Mouse (Mus musculus) megakaryocyte progenitor cell, adult 5-6 weeks (primary cell): ENCODE results near the gene Slc44a5. TPM values are rescaled to one million over a fixed set of nuclear protein-coding genes. Genes with fewer than 3 reads are reported as not detected.

Experiments used
- ATAC-seq: replicated peaks from 2 replicates; pipeline ENCODE4 v1.8.0; 2016; ENCODE audit warnings: mild to moderate bottlenecking, moderate TSS enrichment, inconsistent platforms; ENCODE audit not compliant: poor library complexity
- total RNA-seq, 2 experiments: library from RNA; stranded (forward) in 1 of 2; stranded (reverse) in 1 of 2; fragments of 157-497, 149-512 nt in 1 of 2; fragments of 200-1000 nt in 1 of 2; gene quantifications; 2 replicates each; pipeline versions ENCODE4 v1.2.3 to v1.2.4; 2015 to 2017

Gene Slc44a5
- total RNA-seq, 2 experiments from 2014 or later = not detected

DNA sequence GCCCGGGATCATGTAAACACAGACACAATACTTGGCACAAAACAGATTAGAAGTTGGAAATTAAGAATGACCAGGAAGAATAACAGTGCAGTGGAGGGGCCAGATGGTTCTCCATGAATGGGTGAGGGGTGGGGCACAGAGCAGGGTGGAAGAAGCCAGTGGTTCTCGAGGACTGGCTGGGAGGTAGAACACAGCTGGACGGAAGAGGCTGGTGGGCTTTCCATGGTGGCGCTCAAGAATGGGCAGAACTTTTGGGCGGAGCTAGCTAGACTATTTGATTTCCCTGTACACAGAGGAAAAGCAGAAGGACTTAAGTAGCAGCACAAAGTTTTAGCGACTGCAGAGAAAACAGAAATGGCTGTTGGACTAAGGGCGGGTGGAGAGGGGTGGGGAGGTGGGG is 119.2 kb downstream of the Slc44a5 start:
- peak; percentile 43 for ATAC-seq

DNA sequence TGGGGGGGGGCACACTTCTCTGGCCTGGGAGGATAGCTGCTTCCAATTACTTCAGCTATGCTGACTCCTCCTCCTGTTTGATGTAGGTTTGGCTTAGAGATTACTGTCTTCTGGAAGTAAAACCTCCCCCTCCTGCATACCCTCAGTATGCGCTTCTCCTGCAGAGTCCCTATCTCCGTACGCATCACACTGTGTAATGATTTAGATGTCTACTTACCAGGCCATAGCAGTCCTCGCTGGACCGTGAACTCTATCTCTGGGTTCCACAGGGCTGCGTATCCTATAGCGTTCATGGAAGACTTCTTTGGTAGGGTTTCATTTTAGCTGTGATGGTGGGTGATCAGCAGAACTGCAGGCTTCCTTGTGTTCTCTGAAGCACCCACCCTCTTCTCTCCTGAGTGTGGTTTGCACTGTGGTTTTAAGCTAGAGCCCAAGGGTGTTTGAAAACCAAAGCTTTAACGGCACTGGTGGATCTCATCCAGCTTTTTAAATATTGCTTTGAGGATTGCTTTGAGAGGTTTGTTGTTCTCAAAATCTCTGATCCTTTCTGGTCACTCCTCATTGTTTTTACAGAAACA is 120.6 kb downstream of the Slc44a5 start:
- peak; percentile 37 for ATAC-seq

DNA sequence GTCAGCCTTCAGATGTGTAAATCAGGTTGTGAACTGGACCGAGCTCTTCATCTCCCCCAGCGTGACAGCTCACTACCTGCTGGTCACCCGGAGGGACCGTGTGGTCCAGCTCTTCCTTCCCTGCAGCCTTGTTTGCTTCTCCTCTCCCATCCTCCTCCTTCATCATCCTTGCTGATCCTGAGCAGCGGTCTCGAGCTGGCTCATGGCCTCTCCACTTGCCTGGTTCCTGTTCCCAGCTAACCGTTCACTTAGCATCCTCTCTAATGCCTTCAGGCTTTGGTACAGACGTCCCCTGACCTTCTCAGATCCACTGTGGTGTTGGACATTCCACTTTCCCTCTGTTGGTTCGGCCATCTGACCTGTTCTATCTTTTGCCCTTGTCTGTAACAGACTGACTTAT is 128.4 kb downstream of the Slc44a5 start:
- ATAC-seq = no peak

DNA sequence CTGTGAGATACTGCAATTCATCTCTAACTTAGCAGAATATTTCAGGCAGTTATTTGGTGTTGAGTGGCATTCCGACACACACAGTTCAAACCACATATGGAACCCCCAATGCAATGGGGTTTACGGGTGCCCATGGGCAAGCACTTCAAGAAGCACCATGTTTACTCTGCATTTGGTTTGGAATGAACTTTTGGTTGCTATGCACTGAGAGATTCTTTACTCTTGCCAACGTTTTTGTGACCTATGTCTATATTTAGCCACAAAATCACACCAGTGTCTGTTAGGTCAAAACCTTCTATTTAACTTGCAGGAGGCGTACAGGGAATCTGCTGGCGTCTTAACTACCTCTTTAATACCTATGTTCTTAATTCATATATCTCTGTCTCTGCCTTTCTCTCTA is 137.3 kb downstream of the Slc44a5 start:
- ATAC-seq = no peak

DNA sequence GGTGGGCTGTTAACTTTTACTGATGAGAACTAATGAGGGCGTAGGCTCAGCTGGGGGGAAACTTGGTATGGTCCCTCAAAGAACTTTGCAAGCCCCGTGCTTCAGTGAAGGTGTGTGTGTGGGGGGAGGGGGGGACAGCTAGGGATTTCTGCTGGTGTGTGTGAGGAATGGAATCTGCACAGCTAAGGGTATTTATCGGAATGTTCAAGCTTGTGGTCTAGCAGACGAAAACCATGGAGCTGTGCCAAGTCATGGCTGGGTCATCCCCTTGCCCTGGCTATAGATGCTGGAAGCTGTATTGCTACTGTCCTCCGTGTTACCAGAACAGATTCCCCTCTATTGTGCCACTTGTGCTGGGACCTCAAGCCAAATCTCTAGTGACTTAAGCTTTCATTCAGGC is 138.0 kb downstream of the Slc44a5 start:
- no peak for ATAC-seq

DNA sequence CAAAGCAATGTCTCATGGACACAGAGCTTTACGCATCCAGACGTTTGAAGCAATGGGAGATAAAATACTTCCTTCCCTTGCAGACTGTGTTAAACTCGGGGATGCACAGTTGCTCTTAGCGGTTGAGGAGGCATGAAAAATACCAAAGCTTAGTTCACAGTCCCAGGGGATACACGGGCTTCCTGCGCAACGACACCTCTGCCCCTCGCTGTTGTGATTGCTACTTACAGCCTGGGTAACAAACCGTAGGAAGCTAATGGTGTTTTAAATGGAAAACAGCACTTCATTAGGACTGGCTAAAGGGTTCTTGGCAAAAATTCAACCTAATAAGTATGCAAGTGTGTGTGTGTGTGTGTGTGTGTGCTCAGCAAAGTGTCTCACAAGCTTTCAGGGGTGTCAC is 141.8 kb downstream of the Slc44a5 start:
- ATAC-seq = no peak

DNA sequence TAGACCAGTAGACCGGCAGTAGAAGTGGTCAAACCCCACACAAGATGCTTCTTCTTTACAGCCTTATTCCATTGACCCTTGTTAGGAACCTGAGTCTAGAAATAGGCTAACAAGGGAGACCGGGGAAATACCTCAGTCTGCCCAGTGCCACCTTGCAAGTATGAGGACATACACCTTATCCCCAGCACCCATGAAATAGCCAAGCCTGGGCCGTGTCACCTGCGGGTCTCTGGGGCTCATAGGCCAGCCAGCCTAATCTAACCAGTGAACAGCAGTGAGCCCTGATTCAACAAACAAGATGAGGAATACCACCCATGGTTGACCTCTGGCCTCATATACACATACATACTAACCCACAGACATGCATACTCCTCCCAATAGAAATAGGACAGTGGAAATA is 142.2 kb downstream of the Slc44a5 start:
- no peak for ATAC-seq

DNA sequence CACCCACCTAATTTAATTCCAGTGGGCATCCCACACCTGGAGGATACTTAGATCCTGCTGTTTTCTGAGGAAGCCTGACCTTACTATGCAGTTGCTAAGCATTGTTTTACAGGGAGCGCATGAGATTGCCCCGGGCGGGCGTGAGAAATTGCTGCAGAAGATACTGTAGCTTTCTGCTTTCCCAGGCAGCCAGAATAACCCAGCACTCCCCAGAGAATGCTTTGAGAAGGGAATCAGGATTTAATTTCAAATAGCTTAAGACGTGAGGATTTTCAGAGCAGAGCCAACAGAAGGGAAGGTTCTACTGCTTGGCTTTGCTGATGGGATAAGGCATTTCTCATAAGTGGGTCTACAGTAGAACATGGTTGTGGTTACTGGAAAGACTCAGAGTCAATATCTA is 142.8 kb downstream of the Slc44a5 start:
- no peak for ATAC-seq

DNA sequence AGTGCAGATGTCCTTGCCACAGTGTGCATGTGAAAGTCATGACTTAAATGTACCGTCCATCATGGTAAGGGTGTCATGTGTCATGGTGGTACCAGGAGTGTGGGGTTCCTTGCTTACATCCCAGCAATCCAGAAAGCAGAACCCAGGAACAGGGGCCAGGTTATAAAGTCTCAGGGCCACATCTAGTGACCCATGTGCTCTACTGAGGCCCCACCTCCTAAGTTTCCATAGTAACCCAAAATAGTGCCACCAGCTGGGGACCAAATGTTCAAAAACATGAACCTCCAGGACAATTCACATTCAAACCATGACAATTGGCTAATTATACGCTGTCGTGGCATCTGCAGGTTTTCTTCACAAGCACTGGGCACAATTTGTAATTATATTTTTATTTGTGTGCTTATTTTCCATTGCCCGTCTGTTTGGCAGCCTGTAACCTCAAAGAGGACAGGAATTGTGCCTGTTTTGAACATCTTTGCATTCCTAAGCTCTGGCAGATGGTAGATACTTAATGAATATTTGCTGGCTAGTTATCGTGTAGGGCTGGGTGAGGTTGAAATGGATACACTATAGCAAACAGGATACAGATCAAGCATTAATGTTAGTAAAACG is 145.9 kb downstream of the Slc44a5 start:
- no peak for ATAC-seq

DNA sequence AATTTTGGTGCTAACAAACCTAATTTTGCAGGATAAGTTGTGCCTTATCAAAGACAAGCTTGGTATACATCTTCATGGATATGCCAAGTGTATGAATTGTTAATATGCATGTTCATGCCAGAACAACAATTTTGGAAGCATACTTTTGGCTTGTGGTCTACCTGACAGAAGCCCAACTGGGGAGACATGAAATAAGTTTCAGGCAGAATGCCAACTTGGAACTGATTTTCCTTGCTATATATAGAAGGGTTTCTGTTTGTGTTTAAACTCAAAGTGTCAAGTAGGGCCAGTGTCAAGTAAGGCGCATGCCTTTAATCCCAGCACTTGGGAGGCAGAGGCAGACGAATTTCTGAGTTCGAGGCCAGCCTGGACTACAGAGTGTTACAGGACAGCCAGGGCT is 149.3 kb downstream of the Slc44a5 start:
- ATAC-seq = no peak

DNA sequence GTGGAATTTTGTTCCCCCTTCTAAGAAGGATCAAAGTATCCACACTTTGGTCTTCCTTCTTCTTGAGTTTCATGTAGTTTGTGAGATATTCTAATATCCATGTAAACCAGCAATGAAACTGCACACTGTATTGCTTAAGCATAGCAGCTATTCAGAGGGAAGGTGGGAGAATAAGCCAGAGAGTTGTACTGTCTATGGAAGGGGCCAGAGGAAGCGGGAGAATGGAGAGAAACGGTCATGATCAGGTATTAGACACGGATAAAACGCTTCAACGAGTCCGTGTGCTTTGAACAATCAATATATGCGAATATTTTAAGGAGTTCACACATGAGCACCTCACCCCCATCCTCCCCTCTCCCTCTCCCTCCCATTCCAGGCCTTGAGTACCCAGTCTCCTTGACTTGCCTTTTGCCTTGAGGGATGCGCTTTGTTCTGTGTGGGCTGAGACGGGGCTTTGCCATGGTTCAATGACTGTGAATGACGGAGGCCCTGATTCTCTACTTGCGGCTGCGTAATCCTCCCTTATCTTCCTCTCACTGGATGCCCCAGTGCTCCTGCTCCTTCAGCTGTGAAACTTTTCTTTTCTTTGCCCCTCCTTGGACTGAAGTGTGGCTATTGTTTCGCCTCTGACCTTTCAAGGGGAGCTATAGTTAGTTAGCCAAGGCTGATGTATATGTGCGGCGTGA is 151.8 kb downstream of the Slc44a5 start:
- ATAC-seq = no peak

DNA sequence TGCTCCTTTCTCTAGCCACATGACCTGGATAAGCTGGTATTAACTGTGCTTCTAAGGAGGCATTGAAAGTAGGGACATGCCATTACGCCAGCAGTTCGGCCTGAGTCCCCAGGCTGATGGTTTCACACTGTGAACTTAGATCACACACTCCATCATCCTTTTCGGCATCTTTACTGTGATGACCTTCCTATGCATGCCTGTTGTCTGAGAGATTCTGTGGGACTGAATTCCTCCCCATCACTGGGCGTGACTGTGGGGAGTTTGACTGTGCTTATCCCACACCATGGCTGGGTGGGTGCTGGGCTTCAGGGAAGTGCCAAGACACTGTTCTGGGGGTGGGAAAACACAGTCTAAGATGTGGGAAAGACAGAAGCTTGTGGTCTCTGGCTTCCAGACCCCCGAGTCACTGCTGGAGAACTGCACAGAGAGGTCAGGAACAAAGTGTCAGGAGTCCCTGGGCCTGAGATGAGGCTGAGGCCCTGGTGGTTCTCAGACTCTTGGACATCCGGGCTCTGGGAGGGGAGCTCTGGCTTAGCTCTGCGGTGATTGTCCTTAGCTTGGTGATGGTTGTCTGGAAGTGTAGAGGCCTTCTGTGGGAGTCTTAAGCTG is 152.6 kb downstream of the Slc44a5 start:
- ATAC-seq = no peak

DNA sequence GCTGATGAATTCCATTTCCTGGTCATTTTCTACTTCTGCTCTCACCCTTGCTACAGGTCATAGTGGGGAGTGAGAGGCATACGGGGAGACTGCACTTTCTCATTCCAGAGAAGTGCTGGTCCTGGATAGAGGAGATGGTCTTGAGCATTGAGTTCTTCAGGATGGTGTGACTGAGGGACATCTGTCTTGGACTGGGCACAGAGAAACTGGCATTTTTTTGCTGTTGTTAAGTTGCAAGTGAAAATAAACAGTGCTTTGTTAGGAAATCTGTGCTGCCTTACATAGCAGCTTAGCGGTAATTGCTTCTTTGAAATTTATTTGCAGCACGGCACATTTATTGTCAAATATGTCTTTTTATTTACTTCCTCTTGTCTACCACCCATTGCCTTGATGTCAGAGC is 154.0 kb downstream of the Slc44a5 start:
- no peak for ATAC-seq

DNA sequence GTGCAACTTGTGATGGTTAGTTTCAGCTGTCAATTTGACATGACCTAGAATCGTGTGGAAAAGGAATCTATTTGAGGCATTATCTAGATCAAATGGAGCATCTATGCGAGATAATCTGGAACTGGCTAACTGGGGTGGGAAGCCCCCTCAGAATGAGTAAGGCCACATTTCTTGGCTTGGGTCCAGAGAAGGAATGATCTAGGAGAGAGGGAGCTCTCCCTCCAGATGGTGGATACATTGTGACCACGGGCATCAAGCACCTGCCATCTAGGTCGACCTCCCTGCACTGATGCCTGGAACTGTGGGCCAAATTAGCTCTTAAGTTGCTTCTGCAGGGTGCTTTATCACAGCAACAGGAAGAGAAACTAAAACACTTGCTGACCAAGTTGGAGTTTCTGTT is 155.8 kb downstream of the Slc44a5 start:
- no peak for ATAC-seq

DNA sequence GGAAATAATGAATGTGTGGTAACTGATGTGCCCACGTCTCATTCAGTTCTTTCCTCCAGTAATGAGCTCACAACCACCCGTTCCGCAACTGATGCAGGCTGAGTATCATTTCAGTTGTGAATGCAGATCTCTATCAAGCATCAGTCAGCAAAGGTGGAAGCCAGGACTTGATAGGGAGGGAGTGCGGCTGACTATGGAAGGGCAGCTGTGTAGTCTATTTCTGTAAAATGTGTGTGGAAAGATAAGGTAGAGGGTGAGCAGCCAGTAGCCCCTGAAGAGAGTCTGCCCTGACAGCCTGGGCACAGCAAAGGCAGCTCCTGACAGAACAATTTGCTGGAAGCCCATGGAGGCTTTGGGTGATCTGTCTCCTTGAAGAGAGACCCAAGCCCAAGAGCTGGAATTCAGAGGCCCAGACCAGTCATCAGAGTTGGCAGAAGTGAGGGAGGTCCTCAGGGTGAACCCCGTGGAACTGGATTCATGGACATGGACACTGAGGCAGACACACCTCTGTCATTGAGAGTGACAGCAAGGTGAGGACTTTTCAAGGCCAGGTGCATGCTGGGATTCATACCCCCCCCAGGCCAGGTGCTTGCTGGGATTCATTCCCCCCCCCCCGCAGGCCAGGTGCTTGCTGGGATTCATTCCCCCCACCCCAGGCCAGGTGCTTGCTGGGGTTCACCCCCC is 157.3 kb downstream of the Slc44a5 start:
- peak; percentile 85 for ATAC-seq

DNA sequence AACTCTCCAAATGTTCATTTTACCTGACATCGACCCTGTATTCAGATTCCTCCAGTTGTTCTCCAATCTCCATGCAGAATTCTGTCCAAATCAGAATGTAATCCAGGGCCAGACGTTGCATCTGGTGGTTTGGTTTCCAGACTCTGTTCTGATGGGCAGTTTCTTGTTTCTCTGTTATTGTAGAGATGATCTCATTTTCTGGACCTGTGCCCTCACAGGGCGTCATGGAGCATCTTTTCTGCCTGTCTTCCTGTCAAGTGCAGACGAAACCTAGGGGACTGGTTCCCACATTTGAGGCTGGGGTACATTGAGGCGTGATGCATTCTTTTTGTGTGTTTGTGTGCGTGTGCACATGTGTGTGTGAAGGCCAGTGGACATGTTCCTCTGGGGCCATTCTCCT is 160.8 kb downstream of the Slc44a5 start:
- ATAC-seq = no peak

DNA sequence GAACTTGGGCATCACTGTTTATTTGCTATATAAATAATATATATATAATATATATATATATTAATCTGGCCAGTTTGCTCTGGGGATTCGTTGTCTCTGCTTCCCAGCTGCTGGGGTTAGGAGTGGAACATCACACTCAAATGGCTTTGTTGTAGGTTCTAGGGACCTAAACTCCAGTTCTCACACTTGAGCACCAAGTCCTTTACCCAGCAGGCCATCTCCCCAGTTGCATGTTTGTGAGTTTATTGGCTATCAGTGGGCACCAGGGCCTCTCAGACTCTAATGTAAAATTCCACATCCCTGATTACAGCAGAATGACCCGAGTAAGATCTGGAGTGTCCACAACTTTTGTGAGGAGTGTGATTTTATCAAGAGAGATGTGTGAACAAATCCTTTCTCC is 161.5 kb downstream of the Slc44a5 start:
- ATAC-seq = no peak

DNA sequence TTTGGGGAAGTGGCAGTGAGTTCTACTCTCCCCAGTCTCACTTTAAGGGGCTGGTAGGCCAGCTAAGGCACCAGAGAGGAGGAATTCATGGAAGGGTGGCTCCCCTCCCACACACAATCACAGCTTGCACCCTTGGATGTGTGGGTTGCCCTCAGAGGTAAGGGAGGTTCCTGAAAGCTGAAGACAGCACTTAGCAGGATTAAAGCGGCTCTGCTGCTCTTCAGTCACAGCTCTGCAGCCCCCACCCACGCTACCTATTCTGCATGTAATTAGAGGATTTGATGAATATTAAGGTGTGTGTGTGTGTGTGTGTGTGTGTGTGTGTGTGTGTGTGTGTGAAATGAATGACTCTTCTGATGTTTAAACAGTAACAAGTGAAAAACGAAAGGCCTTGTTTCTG is 163.3 kb downstream of the Slc44a5 start:
- ATAC-seq = no peak

DNA sequence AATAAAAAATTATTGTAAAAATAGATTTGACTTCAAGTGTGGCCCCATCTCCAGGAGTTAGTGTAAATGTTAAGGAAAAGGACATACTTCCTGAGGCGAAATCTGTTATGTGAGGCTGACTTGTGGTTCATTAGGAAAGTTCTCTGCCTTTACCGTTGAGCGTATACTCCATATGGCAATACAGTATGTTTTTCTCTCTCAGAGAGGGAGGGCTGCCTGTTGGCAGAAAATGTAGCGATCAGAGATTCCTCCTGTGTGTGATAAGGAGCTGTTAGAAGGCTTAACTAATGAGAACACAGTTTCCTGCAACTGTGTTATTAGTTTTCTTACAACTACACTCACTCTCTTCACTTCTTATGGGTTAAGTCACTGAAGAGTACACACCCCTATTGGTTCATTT is 168.1 kb downstream of the Slc44a5 start:
- no peak for ATAC-seq

DNA sequence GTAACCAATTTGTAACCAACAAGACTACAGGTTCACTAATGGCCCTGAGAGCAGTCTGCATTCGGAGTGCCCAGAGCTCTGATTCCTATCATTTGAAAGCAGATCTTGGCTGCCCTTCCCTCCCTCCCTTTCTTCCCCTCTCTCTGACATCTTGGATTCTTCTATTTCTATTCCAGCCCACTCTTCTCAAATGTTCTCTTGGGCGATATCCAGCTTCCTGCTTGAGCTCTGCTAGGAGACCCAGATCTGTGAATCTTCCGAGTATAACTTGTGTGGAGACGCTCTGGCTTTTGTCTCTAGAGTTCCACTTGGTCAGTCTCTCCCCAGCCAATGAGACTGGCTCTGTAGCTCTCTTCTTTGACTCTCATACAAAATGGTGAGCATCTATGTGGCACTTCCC is 169.4 kb downstream of the Slc44a5 start:
- no peak for ATAC-seq

DNA sequence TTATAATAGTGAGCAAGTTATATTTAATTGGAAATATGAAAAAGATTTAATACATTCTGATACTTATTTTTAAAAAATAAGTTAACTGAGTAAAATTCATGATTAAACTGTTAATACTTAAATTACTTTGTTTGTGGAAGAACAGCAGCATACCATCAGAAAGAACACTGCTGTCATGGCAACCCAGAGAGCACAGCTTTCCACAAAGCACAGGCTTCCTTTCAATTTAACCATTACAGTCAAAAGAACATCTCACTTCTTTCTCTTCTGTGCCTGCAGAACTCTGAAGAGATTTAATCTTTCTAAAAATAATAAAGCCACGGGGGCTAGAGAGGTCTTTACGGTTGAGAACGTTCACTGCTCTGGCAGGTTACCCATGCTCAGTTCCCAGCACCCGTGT is 172.5 kb downstream of the Slc44a5 start:
- no peak for ATAC-seq

DNA sequence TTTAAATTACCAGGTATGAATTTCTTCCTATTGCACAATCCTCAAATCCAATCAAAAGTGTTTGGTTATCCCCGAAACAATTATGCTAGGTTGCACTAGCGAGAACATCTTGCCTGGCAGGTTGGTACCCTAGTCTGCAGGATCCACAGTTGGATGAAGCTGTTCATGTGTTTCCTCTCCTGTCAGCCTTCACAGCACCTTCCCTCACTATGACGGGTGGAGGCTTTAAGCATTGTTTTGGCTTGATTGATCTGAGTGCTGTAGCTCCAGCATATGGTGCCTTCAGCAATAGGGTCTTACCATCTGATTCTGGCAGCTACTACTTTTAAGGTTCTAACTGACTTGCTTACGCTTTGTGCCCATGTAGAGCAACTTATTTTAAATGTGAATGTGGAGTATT is 176.5 kb downstream of the Slc44a5 start:
- no peak for ATAC-seq
